Mouse (Mus musculus): ENCODE measurements around the gene Gm20441.

GRCm38 (mm10) chr10:75766856-75767255 is 13.9 kb downstream of the Gm20441 start:
- TF ChIP-seq CTCF (conservative IDR thresholded peaks at IDR 0.05; ENCODE audit: low read length): no peak
- TF ChIP-seq NANOG (IDR thresholded peaks at IDR 0.05; ENCODE audit: borderline replicate concordance, low read length): no peak
- no peak for TF ChIP-seq POU5F1 (IDR thresholded peaks at IDR 0.05; ENCODE audit: borderline replicate concordance, low read length)
